Mouse (Mus musculus) erythroblast, embryonic 14.5 days (primary cell): ENCODE measurements around the gene Zfhx3. TPM values are rescaled to one million over a fixed set of nuclear protein-coding genes. Genes with fewer than 3 reads are reported as not detected.

ENCODE experiments used
- H3K27me3 ChIP-seq: 2 replicates; pipeline ENCODE4 v1.6.1; 2012; ENCODE audit warnings: inconsistent platforms; ENCODE audit not compliant: control insufficient read depth
- H3K36me3 ChIP-seq: 2 replicates; pipeline ENCODE4 v1.6.1; 2012; ENCODE audit warnings: mild to moderate bottlenecking, inconsistent platforms; ENCODE audit not compliant: control insufficient read depth
- H3K4me1 ChIP-seq: 2 replicates; pipeline ENCODE4 v1.6.1; 2012; ENCODE audit warnings: inconsistent platforms; ENCODE audit not compliant: control insufficient read depth
- H3K4me3 ChIP-seq: replicated peaks from 2 replicates; pipeline ENCODE3; 2012; ENCODE audit warnings: moderate library complexity, mild to moderate bottlenecking, inconsistent platforms
- H3K9me3 ChIP-seq: 2 replicates; pipeline ENCODE4 v1.6.1; 2012; ENCODE audit warnings: low read length, inconsistent platforms, mixed read lengths; ENCODE audit not compliant: control insufficient read depth
- GATA1 ChIP-seq: IDR thresholded peaks from 2 replicates; pipeline ENCODE4 v1.6.1; 2012; ENCODE audit warnings: low read length, inconsistent platforms, mixed read lengths
- TAL1 ChIP-seq: IDR thresholded peaks from 3 replicates; pipeline ENCODE4 v1.6.1; 2012; ENCODE audit warnings: low read length, inconsistent platforms, mixed read lengths
- polyA plus RNA-seq: library from polyadenylated mRNA; stranded (reverse); fragments of >175 nt; gene quantifications from 2 replicates; pipeline ENCODE4 v1.2.3, GENCODE M21; 2012

Zfhx3 gene
- polyA plus RNA-seq, 1 experiment = 0.03 TPM

- TF ChIP-seq GATA1 (no peak), TAL1 (no peak)
- no peaks in the 10 kb centered on the region for H3K27me3 ChIP-seq
- H3K36me3 ChIP-seq = no peaks in the 10 kb centered on the region
- H3K4me3 ChIP-seq = no peak overlapping the region
- H3K9me3 ChIP-seq = no peaks in the 10 kb centered on the region
- peaks cover 11% of the 10 kb centered on the region for H3K4me1 ChIP-seq
Measured at GRCm38 (mm10) chr8:108583867-108584661, 641.6 kb downstream of the Zfhx3 start.

GRCm38 (mm10) chr8:108584662-108584978 lies 642.2 kb downstream of the Zfhx3 start:
- TF ChIP-seq GATA1 (no peak), TAL1 (no peak)
- Histone ChIP-seq H3K36me3 (no peaks in the 10 kb centered on the region), H3K27me3 (no peaks in the 10 kb centered on the region), H3K4me3 (no peak overlapping the region), H3K4me1 (peaks cover 11% of the 10 kb centered on the region), H3K9me3 (no peaks in the 10 kb centered on the region)

GRCm38 (mm10) chr8:108591037-108591436 lies 648.6 kb downstream of the Zfhx3 start:
- H3K36me3 ChIP-seq = no peaks in the 10 kb centered on the region
- TF ChIP-seq TAL1 = no peak
- no peak for TF ChIP-seq GATA1

GRCm38 (mm10) chr8:108592028-108592724 lies 649.7 kb downstream of the Zfhx3 start:
- H3K9me3 ChIP-seq = no peaks in the 10 kb centered on the region
- H3K4me3 ChIP-seq = no peak overlapping the region
- TF ChIP-seq GATA1 = no peak
- no peak for TF ChIP-seq TAL1

More at GRCm38 (mm10) chr8:108591037-108591436, 648.6 kb downstream of the Zfhx3 start:
- H3K4me3 ChIP-seq = no peak overlapping the region
- H3K4me1 ChIP-seq = peaks cover 4% of the 10 kb centered on the region
- H3K27me3 ChIP-seq = no peaks in the 10 kb centered on the region
- H3K9me3 ChIP-seq = no peaks in the 10 kb centered on the region

GRCm38 (mm10) chr8:108592990-108593589 lies 650.6 kb downstream of the Zfhx3 start:
- Histone ChIP-seq H3K9me3 (no peaks in the 10 kb centered on the region), H3K4me1 (peaks cover 4% of the 10 kb centered on the region), H3K36me3 (no peaks in the 10 kb centered on the region), H3K4me3 (no peak overlapping the region), H3K27me3 (no peaks in the 10 kb centered on the region)
- TF ChIP-seq TAL1 = no peak
- no peak for TF ChIP-seq GATA1

More at GRCm38 (mm10) chr8:108592028-108592724, 649.7 kb downstream of the Zfhx3 start:
- Histone ChIP-seq H3K36me3 (no peaks in the 10 kb centered on the region), H3K4me1 (peaks cover 4% of the 10 kb centered on the region), H3K27me3 (no peaks in the 10 kb centered on the region)

- H3K27me3 ChIP-seq = no peaks in the 10 kb centered on the region
- no peak for TF ChIP-seq TAL1
- no peak for TF ChIP-seq GATA1
Measured at GRCm38 (mm10) chr8:108593891-108594290, 651.4 kb downstream of the Zfhx3 start.

GRCm38 (mm10) chr8:108594361-108595060 lies 652.1 kb downstream of the Zfhx3 start:
- H3K9me3 ChIP-seq = no peaks in the 10 kb centered on the region
- H3K4me3 ChIP-seq = no peak overlapping the region
- no peak for TF ChIP-seq GATA1
- TF ChIP-seq TAL1 = no peak
- no peaks in the 10 kb centered on the region for H3K27me3 ChIP-seq
- peaks cover 7% of the 10 kb centered on the region for H3K4me1 ChIP-seq
- H3K36me3 ChIP-seq = no peaks in the 10 kb centered on the region

More at GRCm38 (mm10) chr8:108593891-108594290, 651.4 kb downstream of the Zfhx3 start:
- Histone ChIP-seq H3K9me3 (no peaks in the 10 kb centered on the region), H3K4me3 (no peak overlapping the region), H3K4me1 (peaks cover 4% of the 10 kb centered on the region), H3K36me3 (no peaks in the 10 kb centered on the region)

GRCm38 (mm10) chr8:108595061-108595419 lies 652.6 kb downstream of the Zfhx3 start:
- Histone ChIP-seq H3K36me3 (no peaks in the 10 kb centered on the region), H3K4me3 (no peak overlapping the region), H3K27me3 (no peaks in the 10 kb centered on the region), H3K9me3 (no peaks in the 10 kb centered on the region), H3K4me1 (peaks cover 11% of the 10 kb centered on the region)
- TF ChIP-seq TAL1 = no peak
- TF ChIP-seq GATA1 = no peak
